16 mouse cellular contexts compared by ENCODE assay signal in genomic region chr11:46398933-46399383, GRCm38 (mm10). TPM values are rescaled to one million over a fixed set of nuclear protein-coding genes. Genes with fewer than 3 reads are reported as not detected.
DNase-seq lines count a peak whose midpoint lies in the region; ATAC-seq and TF ChIP-seq lines count a peak whose summit lies in the region.
"Had no signal": no experiment of that assay in that cellular context is flagged by ENCODE, and none has a peak within 500 bp of the region (broad histone marks: within the 10 kb centered on the region; RNA-seq: fewer than 3 reads in every experiment).

No protein-coding gene starts in this region.

- no peaks in the 10 kb centered on the region for H3K27me3 ChIP-seq in liver, embryonic 13.5 days
- H3K27me3 ChIP-seq in liver, embryonic 11.5 days (replicated peaks; ENCODE audit: control insufficient read depth, insufficient read depth, low read length) = no peaks in the 10 kb centered on the region
- H3K27me3 ChIP-seq in heart, adult 2 months (ENCODE audit: control insufficient read depth, insufficient read depth, low read length) = no peaks in the 10 kb centered on the region
- H3K27me3 ChIP-seq: embryonic facial prominence, embryonic 13.5 days; lung, embryonic 15.5 days had no signal

- TF ChIP-seq POLR2A in heart, adult 2 months (IDR thresholded peaks at IDR 0.05; ENCODE audit: insufficient read depth, low read depth, low read length) = no peak

- 0 out of 2 replicates have a peak overlapping the region, but pooled peaks have one; percentile 13 for H3K9ac ChIP-seq in liver, embryonic 13.5 days
- H3K9ac ChIP-seq in liver, embryonic 11.5 days (ENCODE audit: low read depth, low read length) = no peak overlapping the region
- H3K9ac ChIP-seq in heart, adult 2 months (ENCODE audit: low read depth, low read length) = no peak overlapping the region
- H3K9ac ChIP-seq: embryonic facial prominence, embryonic 13.5 days; lung, embryonic 15.5 days had no signal

- peak overlapping the region; percentile 7; the same call in 1 of the 2 replicates for H3K4me2 ChIP-seq in liver, embryonic 13.5 days
- H3K4me2 ChIP-seq in liver, embryonic 11.5 days = no peak overlapping the region
- H3K4me2 ChIP-seq: embryonic facial prominence, embryonic 13.5 days; lung, embryonic 15.5 days had no signal

- intact Hi-C loops in heart, adult 2 months (cut with DNase I) = no loop called here

- peaks cover 38% of the 10 kb centered on the region for H3K4me1 ChIP-seq in liver, embryonic 13.5 days (replicated peaks)
- H3K4me1 ChIP-seq in liver, embryonic 11.5 days (replicated peaks; ENCODE audit: control insufficient read depth, insufficient read depth, low read length) = no peaks in the 10 kb centered on the region; the same call in 1 of the 2 replicates
- H3K4me1 ChIP-seq in heart, adult 2 months (ENCODE audit: control insufficient read depth, insufficient read depth, low read length) = no peaks in the 10 kb centered on the region
- H3K4me1 ChIP-seq: lung, embryonic 15.5 days had no signal

- H3K27ac ChIP-seq in liver, embryonic 13.5 days = no peak overlapping the region; the same call in 1 of the 2 replicates
- H3K27ac ChIP-seq in liver, embryonic 11.5 days (ENCODE audit: low read depth, low read length) = no peak overlapping the region
- no peak overlapping the region for H3K27ac ChIP-seq in heart, adult 2 months
- H3K27ac ChIP-seq: embryonic facial prominence, embryonic 13.5 days; limb, embryonic 10.5 days; lung, embryonic 15.5 days had no signal

- H3K79me2 ChIP-seq in heart, adult 2 months (replicated peaks; ENCODE audit: control insufficient read depth, insufficient read depth, low read length) = no peaks in the 10 kb centered on the region

- no peak for TF ChIP-seq EP300 in heart, adult 2 months (IDR thresholded peaks at IDR 0.05; ENCODE audit: insufficient read depth, low read depth, low read length)

- peak; percentile 36; the same call in 1 of the 2 replicates for ATAC-seq in liver, embryonic 13.5 days (ENCODE audit: low read depth)
- no peak for ATAC-seq in liver, embryonic 11.5 days (replicated peaks; ENCODE audit: low FRiP score)
- peak; percentile 69; the same call in 1 of the 2 replicates for ATAC-seq in monocyte, adult 5-6 weeks (replicated peaks; ENCODE audit: insufficient number of reproducible peaks, low FRiP score, low TSS enrichment, poor library complexity, severe bottlenecking)
- ATAC-seq: forebrain, embryonic 16.5 days; intestine, postnatal 0 days had no signal

- H3K4me3 ChIP-seq in liver, embryonic 13.5 days (replicated peaks) = no peak overlapping the region
- no peak overlapping the region for H3K4me3 ChIP-seq in liver, embryonic 11.5 days (ENCODE audit: low read depth, low read length)
- no peak overlapping the region for H3K4me3 ChIP-seq in heart, adult 2 months
- H3K4me3 ChIP-seq: embryonic facial prominence, embryonic 13.5 days; limb, embryonic 10.5 days; lung, embryonic 15.5 days had no signal

- no peaks in the 10 kb centered on the region for H3K9me3 ChIP-seq in liver, embryonic 13.5 days (replicated peaks)
- no peaks in the 10 kb centered on the region for H3K9me3 ChIP-seq in liver, embryonic 11.5 days (ENCODE audit: control insufficient read depth, low read length)
- H3K9me3 ChIP-seq: embryonic facial prominence, embryonic 13.5 days; limb, embryonic 10.5 days; lung, embryonic 15.5 days had no signal

- DNase-seq in liver, embryonic 13.5 days = no peak
- DNase-seq in liver, embryonic 11.5 days (ENCODE audit: low spot score) = no peak
- DNase-seq in T-cell, adult 2 months (ENCODE audit: low spot score) = peak; percentile 89
- peak; percentile 70 for DNase-seq in thymus, postnatal 0 days (ENCODE audit: low spot score)
- DNase-seq in urinary bladder, postnatal 25 days (ENCODE audit: low spot score) = no peak
- DNase-seq in heart, adult 2 months = no peak
- DNase-seq in frontal cortex, postnatal 10 days (ENCODE audit: low spot score in 2 of 2) = no peak
- DNase-seq: cerebellum, adult 9-10 months; heart, postnatal 36 days had no signal

- no peaks in the 10 kb centered on the region for H3K36me3 ChIP-seq in liver, embryonic 13.5 days
- no peaks in the 10 kb centered on the region for H3K36me3 ChIP-seq in liver, embryonic 11.5 days (ENCODE audit: control insufficient read depth, insufficient read depth, low read length)
- no peaks in the 10 kb centered on the region for H3K36me3 ChIP-seq in heart, adult 2 months (ENCODE audit: control insufficient read depth, insufficient read depth, low read length)
- H3K36me3 ChIP-seq: embryonic facial prominence, embryonic 13.5 days; limb, embryonic 10.5 days; lung, embryonic 15.5 days had no signal

- WGBS in liver, embryonic 13.5 days (ENCODE audit: insufficient replicate concordance) = 47% methylated on average over 5 of the region's 5 CpGs
- 57% methylated on average over 5 of the region's 5 CpGs for WGBS in liver, embryonic 11.5 days
- WGBS in heart, adult 2 months = 71% methylated on average over 5 of the region's 5 CpGs

- no peak for TF ChIP-seq CTCF in heart, adult 2 months (IDR thresholded peaks at IDR 0.05)

RNA-seq across cellular contexts. Expression of gene Fam71b, which starts 2.6 kb away (rescaled TPM):
- not detected in 2 replicates for polyA plus RNA-seq in liver, embryonic 13.5 days (2015; fragmentation: Nextera tagmentation; extraction: Ambion mirVana)
- not detected in 2 replicates for polyA plus RNA-seq in liver, embryonic 11.5 days (2014; fragmentation: Nextera tagmentation; extraction: Ambion mirVana)
- not detected in 3 replicates for total RNA-seq in monocyte, adult 5-6 weeks (2017)
- polyA plus RNA-seq in thymus, postnatal 0 days (2015; fragmentation: Nextera tagmentation; extraction: Ambion mirVana) = 0.73 and 1.1 TPM in 2 replicates
- total RNA-seq in heart, adult 2 months (2021) = not detected
- 0.06 TPM in 1 of 2 replicates, not detected in the other for polyA plus RNA-seq in heart, adult 2 months (2012; rRNA removed)
- total RNA-seq: heart, adult 8-10 months; heart, postnatal 36 days had no signal
- polyA plus RNA-seq: embryonic facial prominence, embryonic 13.5 days; forebrain, embryonic 16.5 days; intestine, postnatal 0 days; limb, embryonic 10.5 days had no signal

RNA-seq across cellular contexts. Expression of gene Itk, which starts 9.6 kb away (rescaled TPM):
- 0.12 and 0.16 TPM in 2 replicates for polyA plus RNA-seq in liver, embryonic 13.5 days (2015; fragmentation: Nextera tagmentation; extraction: Ambion mirVana)
- 0.05 and 0.14 TPM in 2 replicates for polyA plus RNA-seq in liver, embryonic 11.5 days (2014; fragmentation: Nextera tagmentation; extraction: Ambion mirVana)
- total RNA-seq in monocyte, adult 5-6 weeks (2017) = 25.2 to 61.1 TPM (median 26.8 TPM) in 3 replicates
- 99.7 and 113 TPM in 2 replicates for polyA plus RNA-seq in thymus, postnatal 0 days (2015; fragmentation: Nextera tagmentation; extraction: Ambion mirVana)
- total RNA-seq in heart, adult 2 months (2021) = under 1 TPM; 0.26 to 0.30 TPM
- polyA plus RNA-seq in heart, adult 2 months (2012; rRNA removed) = 0.35 and 0.51 TPM in 2 replicates
- polyA plus RNA-seq: embryonic facial prominence, embryonic 13.5 days; forebrain, embryonic 16.5 days; limb, embryonic 10.5 days had no signal

RNA-seq across cellular contexts. Expression of gene Med7, which starts 37.8 kb away (rescaled TPM):
- 62.4 and 67.7 TPM in 2 replicates for polyA plus RNA-seq in liver, embryonic 13.5 days (2015; fragmentation: Nextera tagmentation; extraction: Ambion mirVana)
- polyA plus RNA-seq in liver, embryonic 11.5 days (2014; fragmentation: Nextera tagmentation; extraction: Ambion mirVana) = 89.0 and 94.6 TPM in 2 replicates
- 43.8 to 58.3 TPM (median 56.8 TPM) in 3 replicates for total RNA-seq in monocyte, adult 5-6 weeks (2017)
- polyA plus RNA-seq in thymus, postnatal 0 days (2015; fragmentation: Nextera tagmentation; extraction: Ambion mirVana) = 66.4 and 69.4 TPM in 2 replicates
- 10 to 100 TPM; 16.8 to 17.1 TPM for total RNA-seq in heart, adult 2 months (2021)
- polyA plus RNA-seq in heart, adult 2 months (2012; rRNA removed) = 8.1 and 16.5 TPM in 2 replicates

RNA-seq across cellular contexts. Expression of gene Havcr2, which starts 55.8 kb away (rescaled TPM):
- 0.09 and 0.19 TPM in 2 replicates for polyA plus RNA-seq in liver, embryonic 13.5 days (2015; fragmentation: Nextera tagmentation; extraction: Ambion mirVana)
- 0.15 TPM in 1 of 2 replicates, not detected in the other for polyA plus RNA-seq in liver, embryonic 11.5 days (2014; fragmentation: Nextera tagmentation; extraction: Ambion mirVana)
- 111 to 182 TPM (median 181 TPM) in 3 replicates for total RNA-seq in monocyte, adult 5-6 weeks (2017)
- polyA plus RNA-seq in thymus, postnatal 0 days (2015; fragmentation: Nextera tagmentation; extraction: Ambion mirVana) = 0.55 and 0.82 TPM in 2 replicates
- under 1 TPM; 0.31 to 0.48 TPM for total RNA-seq in heart, adult 2 months (2021)
- 0.08 TPM in 1 of 2 replicates, not detected in the other for polyA plus RNA-seq in heart, adult 2 months (2012; rRNA removed)
- polyA plus RNA-seq: embryonic facial prominence, embryonic 13.5 days had no signal

Comparison
In these comparisons a context has a peak if more than half of its experiments do, and no peak if none do; other contexts are left out.
1. DNase-seq: peak in T-cell, adult 2 months (single experiment) and thymus, postnatal 0 days (single experiment); none in liver, embryonic 13.5 days (single experiment), liver, embryonic 11.5 days (single experiment), urinary bladder, postnatal 25 days (single experiment), heart, adult 2 months (0 of 2) and frontal cortex, postnatal 10 days (0 of 2).
2. RNA of gene Itk, which starts 9.6 kb away (polyA plus RNA-seq): 99.7 to 113 TPM in thymus, postnatal 0 days; 0.35 to 0.51 TPM in heart, adult 2 months, 0.05 to 0.14 TPM in liver, embryonic 11.5 days and 0.12 to 0.16 TPM in liver, embryonic 13.5 days; every median in the first group is over 10 times any median in the second.